Mouse (Mus musculus) liver, embryonic 16.5 days (tissue): ENCODE measurements around the gene Ccdc36. TPM values are rescaled to one million over a fixed set of nuclear protein-coding genes. Genes with fewer than 3 reads are reported as not detected.

Source experiments
- ATAC-seq: fragments of 200-750 bp; cut with Nextera tagmentation; 2 replicates; pipeline ENCODE4 v1.8.0; 2017; ENCODE audit warnings: low read depth, mild to moderate bottlenecking, moderate number of reproducible peaks, moderate library complexity
- H3K27ac ChIP-seq: fragments of 300-500 bp; sonication (generic); 2 replicates; pipeline ENCODE4 v1.5.1; 2014; ENCODE audit warnings: mild to moderate bottlenecking, low read length
- H3K27me3 ChIP-seq: fragments of 300-500 bp; sonication (generic); 2 replicates; pipeline ENCODE4 v1.6.1; 2014; ENCODE audit warnings: low read depth, low read length, mixed read lengths; ENCODE audit not compliant: control insufficient read depth, insufficient read depth
- H3K36me3 ChIP-seq: fragments of 300-500 bp; sonication (generic); 2 replicates; pipeline ENCODE4 v1.6.1; 2014; ENCODE audit warnings: mild to moderate bottlenecking; ENCODE audit not compliant: control insufficient read depth, insufficient read depth
- H3K4me1 ChIP-seq: fragments of 300-500 bp; sonication (generic); 2 replicates; pipeline ENCODE4 v1.6.1; 2014; ENCODE audit warnings: low read depth, low read length, mixed read lengths; ENCODE audit not compliant: control insufficient read depth
- H3K4me2 ChIP-seq: fragments of 300-500 bp; sonication (generic); 2 replicates; pipeline ENCODE4 v1.6.1; 2014; ENCODE audit warnings: low read depth, low read length, mixed read lengths
- H3K4me3 ChIP-seq: fragments of 300-500 bp; sonication (generic); 2 replicates; pipeline ENCODE4 v1.5.1; 2014; ENCODE audit warnings: low read depth, mild to moderate bottlenecking, low read length
- H3K9ac ChIP-seq: fragments of 300-500 bp; sonication (generic); 2 replicates; pipeline ENCODE4 v1.6.1; 2014; ENCODE audit warnings: low read depth, low read length
- H3K9me3 ChIP-seq: fragments of 300-500 bp; sonication (generic); replicated peaks from 2 replicates; pipeline ENCODE4 v1.6.1; 2016; ENCODE audit warnings: low read length; ENCODE audit not compliant: control insufficient read depth
- WGBS: fragments of 180-500 bp; shearing (Covaris S2); extraction: QIAGEN DNeasy Blood & Tissue Kit; methylation state at CpG from one replicate; pipeline ENCODE4 v1.1.7; 2014; ENCODE audit not compliant: insufficient replicate concordance; 5-methylcytosine and 5-hydroxymethylcytosine counted together
- polyA plus RNA-seq: library from polyadenylated mRNA; unstranded; fragments of >200 nt; fragmentation: Nextera tagmentation; extraction: Ambion mirVana; gene quantifications from 2 replicates; pipeline ENCODE4 v1.2.1, GENCODE M21; 2015

Ccdc36 gene
- polyA plus RNA-seq, 1 experiment from 2014 or later: 0.08 TPM

- peak; percentile 89 for ATAC-seq
- Histone ChIP-seq H3K9ac (peak within 1 kb of the TSS; percentile 85), H3K4me1 (peaks cover 23% of the 10 kb centered on the region), H3K4me2 (peak within 1 kb of the TSS; percentile 85), H3K27me3 (no peaks in the 10 kb centered on the region), H3K9me3 (no peaks in the 10 kb centered on the region), H3K36me3 (peaks cover 4% of the 10 kb centered on the region), H3K27ac (peak within 1 kb of the TSS; percentile 88), H3K4me3 (peak within 1 kb of the TSS; percentile 89)
- under 1% methylated on average over 52 of the region's 52 CpGs for WGBS
Observed at GRCm38 (mm10) chr9:108460319-108461178, 32.3 kb upstream of the Ccdc36 start, which contains the start of gene Ccdc71. Gene Ccdc71 (plus strand): TSS chr9:108460527.

DNA sequence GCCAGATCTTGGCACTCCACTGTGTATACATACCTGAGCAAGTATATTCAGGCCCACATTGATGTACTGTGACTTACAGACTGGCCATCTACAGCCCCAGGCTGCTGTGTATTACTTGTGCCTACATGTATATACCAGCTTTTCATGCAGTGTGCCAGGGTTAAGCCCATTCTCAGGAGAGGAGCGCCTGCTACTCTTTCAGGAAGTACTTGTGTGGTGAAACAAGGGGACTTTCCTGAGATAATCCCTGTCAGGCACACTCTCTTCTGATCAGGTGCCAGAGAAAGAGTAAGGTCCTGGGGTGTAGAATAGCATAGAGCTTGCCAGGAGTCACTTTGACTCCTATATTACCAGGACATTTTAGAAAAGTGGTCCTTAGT lies 31.6 kb upstream of the Ccdc36 start:
- peaks cover 4% of the 10 kb centered on the region for H3K36me3 ChIP-seq
- WGBS: 86% methylated on average over 1 of the region's 1 CpGs
- H3K27ac ChIP-seq: peak overlapping the region; percentile 88
- peak overlapping the region; percentile 89 for H3K4me3 ChIP-seq
- H3K27me3 ChIP-seq: no peaks in the 10 kb centered on the region
- H3K4me1 ChIP-seq: peaks cover 23% of the 10 kb centered on the region
- no peaks in the 10 kb centered on the region for H3K9me3 ChIP-seq
- peak overlapping the region; percentile 85 for H3K4me2 ChIP-seq
- H3K9ac ChIP-seq: peak overlapping the region; percentile 85; the same call in 1 of the 2 replicates
- no peak for ATAC-seq

DNA sequence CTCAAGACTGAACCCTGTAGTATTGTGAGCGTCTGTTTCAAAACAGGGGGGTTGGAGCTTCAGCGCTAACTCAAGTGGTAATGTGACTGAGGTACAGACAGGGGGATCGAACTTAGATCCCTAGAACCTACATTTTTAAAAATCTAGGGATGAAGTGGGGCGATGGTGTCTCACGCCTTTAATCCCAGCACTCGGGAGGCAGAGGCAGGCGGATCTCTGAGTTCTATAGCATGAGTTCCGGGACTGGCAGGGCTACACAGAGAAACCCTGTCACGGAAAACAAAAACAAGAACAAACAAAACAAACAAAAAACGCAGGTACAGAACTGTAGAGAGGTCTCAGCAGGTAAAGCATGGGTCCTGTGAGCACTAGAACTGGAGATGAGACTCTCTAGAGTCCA lies 28.7 kb upstream of the Ccdc36 start:
- Histone ChIP-seq H3K4me1 (peaks cover 30% of the 10 kb centered on the region), H3K9me3 (no peaks in the 10 kb centered on the region), H3K27ac (no peak overlapping the region), H3K4me2 (no peak overlapping the region), H3K9ac (no peak overlapping the region), H3K27me3 (no peaks in the 10 kb centered on the region), H3K36me3 (no peaks in the 10 kb centered on the region), H3K4me3 (no peak overlapping the region)
- WGBS: 76% methylated on average over 10 of the region's 10 CpGs
- no peak for ATAC-seq

DNA sequence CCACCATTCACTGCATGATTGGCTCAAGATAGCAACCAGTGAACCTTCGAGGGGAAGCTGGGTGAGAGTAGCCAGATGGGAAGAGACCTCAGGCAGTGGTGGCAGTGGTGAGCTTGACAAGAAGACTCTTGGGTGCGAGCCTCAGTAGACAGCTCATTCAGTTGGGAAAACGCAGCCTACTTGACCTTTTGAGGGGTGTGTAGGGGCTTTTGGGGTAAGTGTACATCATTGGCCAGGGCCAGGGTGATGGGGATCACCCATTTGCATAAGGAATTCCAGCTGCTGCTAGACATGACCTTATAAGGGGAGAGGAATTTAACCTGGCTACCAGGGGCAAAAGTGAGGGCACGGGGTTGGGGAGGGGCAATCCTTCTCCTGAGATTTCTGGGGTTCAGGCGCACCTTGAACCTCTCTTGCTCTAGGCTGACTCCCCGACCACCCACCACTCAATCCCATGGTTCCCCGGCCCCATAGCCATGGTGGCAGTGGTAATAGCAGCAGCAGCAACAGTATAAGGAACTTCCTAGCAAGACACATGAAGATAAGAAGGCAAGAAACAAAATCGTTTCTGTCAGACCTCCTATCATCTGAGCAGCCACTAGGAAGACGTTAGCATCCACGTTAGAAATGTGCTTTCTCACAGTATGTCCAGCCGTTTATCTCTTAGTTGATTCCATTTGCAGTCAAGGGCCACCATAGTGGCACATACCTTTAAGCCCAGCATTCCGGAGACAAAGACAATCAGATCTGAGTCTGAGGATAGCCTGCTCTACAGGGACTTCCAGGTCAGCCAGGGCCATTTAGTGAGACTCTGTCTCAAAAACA lies 27.7 kb upstream of the Ccdc36 start:
- no peak overlapping the region for H3K9ac ChIP-seq
- H3K4me2 ChIP-seq: no peak overlapping the region
- peaks cover 31% of the 10 kb centered on the region for H3K4me1 ChIP-seq
- no peaks in the 10 kb centered on the region for H3K36me3 ChIP-seq
- no peaks in the 10 kb centered on the region for H3K9me3 ChIP-seq
- no peak overlapping the region for H3K27ac ChIP-seq
- ATAC-seq: no peak
- 39% methylated on average over 12 of the region's 12 CpGs for WGBS
- H3K27me3 ChIP-seq: no peaks in the 10 kb centered on the region
- H3K4me3 ChIP-seq: no peak overlapping the region

DNA sequence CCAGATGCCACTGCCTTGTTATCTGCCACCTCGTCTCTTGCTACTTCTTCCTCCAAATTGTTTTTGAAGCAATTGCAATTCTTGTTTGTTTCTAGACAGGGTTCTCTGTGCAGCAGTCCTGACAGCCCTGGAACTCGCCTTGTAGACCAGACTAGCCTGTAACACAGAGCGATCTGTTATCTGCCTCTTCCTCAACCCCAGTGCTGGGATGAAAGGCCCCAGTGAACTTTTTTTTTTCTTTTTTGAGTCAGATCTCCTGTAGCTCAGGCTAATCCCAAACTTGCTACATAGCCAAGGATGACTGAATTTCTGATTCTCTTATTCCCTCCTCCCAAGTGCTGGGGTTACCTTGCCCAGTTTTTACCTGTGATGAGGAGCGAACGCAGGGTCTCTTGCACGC lies 26.1 kb upstream of the Ccdc36 start:
- H3K4me1 ChIP-seq: peaks cover 39% of the 10 kb centered on the region
- H3K27ac ChIP-seq: no peak overlapping the region
- H3K36me3 ChIP-seq: no peaks in the 10 kb centered on the region
- no peaks in the 10 kb centered on the region for H3K27me3 ChIP-seq
- no peaks in the 10 kb centered on the region for H3K9me3 ChIP-seq
- H3K4me3 ChIP-seq: no peak overlapping the region
- H3K9ac ChIP-seq: no peak overlapping the region
- no peak for ATAC-seq
- WGBS: 61% methylated on average over 6 of the region's 6 CpGs
- no peak overlapping the region for H3K4me2 ChIP-seq

- 63% methylated on average over 4 of the region's 4 CpGs for WGBS
- no peak overlapping the region for H3K4me2 ChIP-seq
- no peaks in the 10 kb centered on the region for H3K36me3 ChIP-seq
- H3K27me3 ChIP-seq: no peaks in the 10 kb centered on the region
- H3K9me3 ChIP-seq: no peaks in the 10 kb centered on the region
- H3K27ac ChIP-seq: no peak overlapping the region
- peaks cover 39% of the 10 kb centered on the region for H3K4me1 ChIP-seq
- H3K9ac ChIP-seq: no peak overlapping the region
- no peak overlapping the region for H3K4me3 ChIP-seq
- no peak for ATAC-seq
Observed at GRCm38 (mm10) chr9:108453458-108453857, 25.2 kb upstream of the Ccdc36 start.

GRCm38 (mm10) chr9:108452911-108453310 lies 24.6 kb upstream of the Ccdc36 start:
- peaks cover 39% of the 10 kb centered on the region for H3K4me1 ChIP-seq
- peak overlapping the region; percentile 70 for H3K4me3 ChIP-seq
- no peaks in the 10 kb centered on the region for H3K36me3 ChIP-seq
- no peak overlapping the region for H3K27ac ChIP-seq
- no peaks in the 10 kb centered on the region for H3K27me3 ChIP-seq
- 0 out of 2 replicates have a peak overlapping the region, but pooled peaks have one; percentile 10 for H3K9ac ChIP-seq
- 46% methylated on average over 6 of the region's 6 CpGs for WGBS
- ATAC-seq: no peak; the same call in 1 of the 2 replicates
- H3K4me2 ChIP-seq: peak overlapping the region; percentile 98
- no peaks in the 10 kb centered on the region for H3K9me3 ChIP-seq

- Histone ChIP-seq H3K4me3 (peak overlapping the region; percentile 70), H3K27me3 (no peaks in the 10 kb centered on the region), H3K36me3 (no peaks in the 10 kb centered on the region), H3K9me3 (no peaks in the 10 kb centered on the region), H3K9ac (peak overlapping the region; percentile 68), H3K4me1 (peaks cover 39% of the 10 kb centered on the region), H3K27ac (peak overlapping the region; percentile 69), H3K4me2 (peak overlapping the region; percentile 98)
- WGBS: under 1% methylated on average over 40 of the region's 40 CpGs
- peak; percentile 78 for ATAC-seq
Observed at GRCm38 (mm10) chr9:108452291-108452906, 24.1 kb upstream of the Ccdc36 start.
